Mouse (Mus musculus): ENCODE results near the gene Hrct1. TPM values are rescaled to one million over a fixed set of nuclear protein-coding genes. Genes with fewer than 3 reads are reported as not detected.

Gene Hrct1
- polyA plus RNA-seq (2014; fragmentation: Nextera tagmentation; extraction: Ambion mirVana): 0.11 and 0.25 TPM in 2 replicates

- Histone ChIP-seq H3K36me3 (ENCODE audit: control insufficient read depth, insufficient read depth, low read length) (no peaks in the 10 kb centered on the region), H3K4me1 (ENCODE audit: control insufficient read depth, insufficient read depth, low read length) (no peaks in the 10 kb centered on the region), H3K4me2 (no peak within 1 kb of the TSS), H3K4me3 (ENCODE audit: low read depth, low read length) (no peak within 1 kb of the TSS), H3K9me3 (ENCODE audit: control insufficient read depth, low read length) (no peaks in the 10 kb centered on the region), H3K27me3 (ENCODE audit: control insufficient read depth, insufficient read depth, low read length) (no peaks in the 10 kb centered on the region), H3K9ac (ENCODE audit: low read length) (no peak within 1 kb of the TSS), H3K27ac (ENCODE audit: low read depth, low read length) (no peak within 1 kb of the TSS)
- 80% methylated on average over 3 of the region's 3 CpGs for WGBS
- ATAC-seq (ENCODE audit: low FRiP score) (no peak), DNase-seq (ENCODE audit: low spot score, missing footprints) (no peak)
These were observed at the start of gene Hrct1 for GRCm38 (mm10) chr4:43726995-43727394. Hrct1 (plus strand) TSS chr4:43727188.

- Histone ChIP-seq H3K27ac (ENCODE audit: low read depth, low read length) (no peak overlapping the region), H3K27me3 (ENCODE audit: control insufficient read depth, insufficient read depth, low read length) (no peaks in the 10 kb centered on the region), H3K36me3 (ENCODE audit: control insufficient read depth, insufficient read depth, low read length) (peaks cover 6% of the 10 kb centered on the region), H3K9me3 (ENCODE audit: control insufficient read depth, low read length) (no peaks in the 10 kb centered on the region), H3K4me1 (ENCODE audit: control insufficient read depth, insufficient read depth, low read length) (no peaks in the 10 kb centered on the region), H3K4me3 (ENCODE audit: low read depth, low read length) (no peak overlapping the region), H3K9ac (ENCODE audit: low read length) (no peak overlapping the region), H3K4me2 (no peak overlapping the region)
- 82% methylated on average over 6 of the region's 6 CpGs for whole genome bisulfite sequencing
- ATAC-seq (ENCODE audit: low FRiP score): no peak
- no peak for DNase-seq (ENCODE audit: low spot score, missing footprints)
These were observed 48.4 kb upstream of the Hrct1 start for GRCm38 (mm10) chr4:43678541-43678940.

GRCm38 (mm10) chr4:43679416-43680043 is 47.5 kb upstream of the Hrct1 start:
- peaks cover 6% of the 10 kb centered on the region for H3K36me3 ChIP-seq (ENCODE audit: control insufficient read depth, insufficient read depth, low read length)
- 88% methylated on average over 7 of the region's 7 CpGs for WGBS

GRCm38 (mm10) chr4:43690021-43690420 is 37.0 kb upstream of the Hrct1 start:
- WGBS: 95% methylated on average over 17 of the region's 17 CpGs
- Histone ChIP-seq H3K27me3 (ENCODE audit: control insufficient read depth, insufficient read depth, low read length) (no peaks in the 10 kb centered on the region), H3K4me2 (no peak overlapping the region), H3K27ac (ENCODE audit: low read depth, low read length) (no peak overlapping the region), H3K4me1 (ENCODE audit: control insufficient read depth, insufficient read depth, low read length) (no peaks in the 10 kb centered on the region), H3K9ac (ENCODE audit: low read length) (no peak overlapping the region), H3K9me3 (ENCODE audit: control insufficient read depth, low read length) (no peaks in the 10 kb centered on the region), H3K4me3 (ENCODE audit: low read depth, low read length) (no peak overlapping the region), H3K36me3 (ENCODE audit: control insufficient read depth, insufficient read depth, low read length) (peaks cover 2% of the 10 kb centered on the region; the same call in 1 of the 2 replicates)
- ATAC-seq (ENCODE audit: low FRiP score) (no peak), DNase-seq (ENCODE audit: low spot score, missing footprints) (no peak)

More at GRCm38 (mm10) chr4:43679416-43680043, 47.5 kb upstream of the Hrct1 start:
- Histone ChIP-seq H3K9ac (ENCODE audit: low read length) (no peak overlapping the region), H3K9me3 (ENCODE audit: control insufficient read depth, low read length) (no peaks in the 10 kb centered on the region), H3K4me2 (no peak overlapping the region), H3K4me3 (ENCODE audit: low read depth, low read length) (no peak overlapping the region), H3K4me1 (ENCODE audit: control insufficient read depth, insufficient read depth, low read length) (no peaks in the 10 kb centered on the region), H3K27me3 (ENCODE audit: control insufficient read depth, insufficient read depth, low read length) (no peaks in the 10 kb centered on the region), H3K27ac (ENCODE audit: low read depth, low read length) (no peak overlapping the region)
- DNase-seq (ENCODE audit: low spot score, missing footprints) (no peak), ATAC-seq (ENCODE audit: low FRiP score) (no peak)

- peak; percentile 12 for DNase-seq (ENCODE audit: low spot score, missing footprints)
- H3K4me3 ChIP-seq (ENCODE audit: low read depth, low read length): no peak overlapping the region
- no peaks in the 10 kb centered on the region for H3K4me1 ChIP-seq (ENCODE audit: control insufficient read depth, insufficient read depth, low read length)
- H3K27me3 ChIP-seq (ENCODE audit: control insufficient read depth, insufficient read depth, low read length): no peaks in the 10 kb centered on the region
- WGBS: 83% methylated on average over 5 of the region's 5 CpGs
- H3K36me3 ChIP-seq (ENCODE audit: control insufficient read depth, insufficient read depth, low read length): peaks cover 2% of the 10 kb centered on the region; the same call in 1 of the 2 replicates
- ATAC-seq (ENCODE audit: low FRiP score): no peak
- H3K9me3 ChIP-seq (ENCODE audit: control insufficient read depth, low read length): no peaks in the 10 kb centered on the region
- no peak overlapping the region for H3K27ac ChIP-seq (ENCODE audit: low read depth, low read length)
- H3K4me2 ChIP-seq: no peak overlapping the region
- H3K9ac ChIP-seq (ENCODE audit: low read length): no peak overlapping the region
These were observed 36.0 kb upstream of the Hrct1 start for GRCm38 (mm10) chr4:43691026-43691425.

GRCm38 (mm10) chr4:43693806-43694241 is 33.2 kb upstream of the Hrct1 start:
- Histone ChIP-seq H3K4me3 (ENCODE audit: low read depth, low read length) (no peak overlapping the region), H3K27me3 (ENCODE audit: control insufficient read depth, insufficient read depth, low read length) (no peaks in the 10 kb centered on the region), H3K36me3 (ENCODE audit: control insufficient read depth, insufficient read depth, low read length) (peaks cover 2% of the 10 kb centered on the region; the same call in 1 of the 2 replicates), H3K4me2 (no peak overlapping the region), H3K9me3 (ENCODE audit: control insufficient read depth, low read length) (no peaks in the 10 kb centered on the region), H3K4me1 (ENCODE audit: control insufficient read depth, insufficient read depth, low read length) (no peaks in the 10 kb centered on the region), H3K27ac (ENCODE audit: low read depth, low read length) (no peak overlapping the region), H3K9ac (ENCODE audit: low read length) (no peak overlapping the region)
- DNase-seq (ENCODE audit: low spot score, missing footprints) (peak; percentile 81), ATAC-seq (ENCODE audit: low FRiP score) (no peak)
- whole genome bisulfite sequencing: 73% methylated on average over 5 of the region's 5 CpGs

- H3K4me3 ChIP-seq (ENCODE audit: low read depth, low read length): no peak overlapping the region
- H3K27ac ChIP-seq (ENCODE audit: low read depth, low read length): no peak overlapping the region
- H3K9me3 ChIP-seq (ENCODE audit: control insufficient read depth, low read length): no peaks in the 10 kb centered on the region
- no peak overlapping the region for H3K4me2 ChIP-seq
- peaks cover 2% of the 10 kb centered on the region; the same call in 1 of the 2 replicates for H3K36me3 ChIP-seq (ENCODE audit: control insufficient read depth, insufficient read depth, low read length)
- peak; percentile 51 for DNase-seq (ENCODE audit: low spot score, missing footprints)
- H3K4me1 ChIP-seq (ENCODE audit: control insufficient read depth, insufficient read depth, low read length): no peaks in the 10 kb centered on the region
- no peak for ATAC-seq (ENCODE audit: low FRiP score)
- H3K27me3 ChIP-seq (ENCODE audit: control insufficient read depth, insufficient read depth, low read length): no peaks in the 10 kb centered on the region
- no peak overlapping the region for H3K9ac ChIP-seq (ENCODE audit: low read length)
- 86% methylated on average over 1 of the region's 1 CpGs for WGBS
These were observed 32.3 kb upstream of the Hrct1 start for GRCm38 (mm10) chr4:43694439-43695248.

- no peak for ATAC-seq (ENCODE audit: low FRiP score)
- Histone ChIP-seq H3K4me1 (ENCODE audit: control insufficient read depth, insufficient read depth, low read length) (no peaks in the 10 kb centered on the region), H3K27me3 (ENCODE audit: control insufficient read depth, insufficient read depth, low read length) (no peaks in the 10 kb centered on the region), H3K4me3 (ENCODE audit: low read depth, low read length) (no peak overlapping the region), H3K27ac (ENCODE audit: low read depth, low read length) (no peak overlapping the region), H3K9ac (ENCODE audit: low read length) (no peak overlapping the region), H3K36me3 (ENCODE audit: control insufficient read depth, insufficient read depth, low read length) (no peaks in the 10 kb centered on the region), H3K4me2 (no peak overlapping the region), H3K9me3 (ENCODE audit: control insufficient read depth, low read length) (no peaks in the 10 kb centered on the region)
- peak; percentile 75 for DNase-seq (ENCODE audit: low spot score, missing footprints)
- WGBS: 37% methylated on average over 9 of the region's 9 CpGs
These were observed 31.7 kb upstream of the Hrct1 start for GRCm38 (mm10) chr4:43695249-43695671.

- no peaks in the 10 kb centered on the region for H3K27me3 ChIP-seq (ENCODE audit: control insufficient read depth, insufficient read depth, low read length)
- ATAC-seq (ENCODE audit: low FRiP score): no peak
These were observed 30.4 kb upstream of the Hrct1 start for GRCm38 (mm10) chr4:43696561-43696960.

More at GRCm38 (mm10) chr4:43696561-43696960, 30.4 kb upstream of the Hrct1 start:
- WGBS: 95% methylated on average over 13 of the region's 13 CpGs
- no peaks in the 10 kb centered on the region for H3K9me3 ChIP-seq (ENCODE audit: control insufficient read depth, low read length)
- H3K27ac ChIP-seq (ENCODE audit: low read depth, low read length): no peak overlapping the region
- H3K4me1 ChIP-seq (ENCODE audit: control insufficient read depth, insufficient read depth, low read length): no peaks in the 10 kb centered on the region
- H3K36me3 ChIP-seq (ENCODE audit: control insufficient read depth, insufficient read depth, low read length): no peaks in the 10 kb centered on the region
- DNase-seq (ENCODE audit: low spot score, missing footprints): peak; percentile 57
- H3K9ac ChIP-seq (ENCODE audit: low read length): no peak overlapping the region
- no peak overlapping the region for H3K4me3 ChIP-seq (ENCODE audit: low read depth, low read length)
- no peak overlapping the region for H3K4me2 ChIP-seq

Measured in midbrain, embryonic 11.5 days (tissue).